Mouse (Mus musculus) lung, embryonic 15.5 days (tissue): ENCODE data around the gene Polrmt. TPM values are rescaled to one million over a fixed set of nuclear protein-coding genes. Genes with fewer than 3 reads are reported as not detected.

ENCODE experiments used
- ATAC-seq: fragments of 200-750 bp; cut with Nextera tagmentation; 2 replicates; pipeline ENCODE4 v1.8.0; 2017; ENCODE audit warnings: moderate number of reproducible peaks, borderline replicate concordance; ENCODE audit not compliant: low FRiP score, low TSS enrichment; ENCODE audit errors: extremely low read depth
- H3K27ac ChIP-seq: fragments of 300-500 bp; sonication (generic); 2 replicates; pipeline ENCODE4 v1.5.1; 2015; ENCODE audit warnings: moderate library complexity, mild to moderate bottlenecking, inconsistent platforms
- H3K27me3 ChIP-seq: fragments of 300-500 bp; sonication (generic); 2 replicates; pipeline ENCODE4 v1.6.1; 2015; ENCODE audit warnings: inconsistent platforms
- H3K36me3 ChIP-seq: fragments of 300-500 bp; sonication (generic); 2 replicates; pipeline ENCODE4 v1.6.1; 2015; ENCODE audit warnings: inconsistent platforms
- H3K4me1 ChIP-seq: fragments of 300-500 bp; sonication (generic); 2 replicates; pipeline ENCODE4 v1.6.1; 2015; ENCODE audit warnings: inconsistent platforms
- H3K4me2 ChIP-seq: fragments of 300-500 bp; sonication (generic); 2 replicates; pipeline ENCODE4 v1.6.1; 2015; ENCODE audit warnings: inconsistent platforms, mild to moderate bottlenecking, moderate library complexity
- H3K4me3 ChIP-seq: fragments of 300-500 bp; sonication (generic); 2 replicates; pipeline ENCODE4 v1.5.1; 2015; ENCODE audit warnings: mild to moderate bottlenecking, inconsistent platforms
- H3K9ac ChIP-seq: fragments of 300-500 bp; sonication (generic); 2 replicates; pipeline ENCODE4 v1.6.1; 2015; ENCODE audit warnings: inconsistent platforms
- H3K9me3 ChIP-seq: fragments of 300-500 bp; sonication (generic); 2 replicates; pipeline ENCODE4 v1.6.1; 2016; ENCODE audit warnings: inconsistent platforms
- WGBS: fragments of 180-500 bp; shearing (Covaris S2); methylation state at CpG from one replicate; pipeline ENCODE4 v1.1.7; 2015; 5-methylcytosine and 5-hydroxymethylcytosine counted together
- polyA plus RNA-seq: library from polyadenylated mRNA; unstranded; fragments of >200 nt; fragmentation: Nextera tagmentation; extraction: Ambion mirVana; gene quantifications from 2 replicates; pipeline ENCODE4 v1.2.1, GENCODE M21; 2015

Gene Polrmt
- polyA plus RNA-seq, 1 experiment from 2014 or later = 49.2 TPM

GRCm38 (mm10) chr10:79754856-79755516 is 8.6 kb upstream of the Polrmt start, which contains the start of gene Fgf22:
Gene Fgf22 (plus strand): TSS chr10:79755076.
- H3K4me1 ChIP-seq = 0 out of 2 replicates have a peak, but pooled peaks cover 5% of the 10 kb centered on the region
- ATAC-seq = peak; percentile 81; the same call in 1 of the 2 replicates
- H3K27ac ChIP-seq = no peak within 1 kb of the TSS
- 1% methylated on average over 36 of the region's 36 CpGs for WGBS
- H3K9ac ChIP-seq = 0 out of 2 replicates have a peak within 1 kb of the TSS, but pooled peaks have one; percentile 13
- peak within 1 kb of the TSS; percentile 22 for H3K4me3 ChIP-seq
- H3K9me3 ChIP-seq = no peaks in the 10 kb centered on the region
- H3K4me2 ChIP-seq = peak within 1 kb of the TSS; percentile 56
- no peaks in the 10 kb centered on the region for H3K27me3 ChIP-seq
- peaks cover 36% of the 10 kb centered on the region for H3K36me3 ChIP-seq

- H3K4me3 ChIP-seq = no peak overlapping the region
- no peak overlapping the region for H3K4me2 ChIP-seq
- no peak overlapping the region for H3K27ac ChIP-seq
- WGBS = 72% methylated on average over 6 of the region's 6 CpGs
- H3K9me3 ChIP-seq = no peaks in the 10 kb centered on the region
- H3K27me3 ChIP-seq = no peaks in the 10 kb centered on the region
- no peak for ATAC-seq
- H3K36me3 ChIP-seq = peaks cover 10% of the 10 kb centered on the region
- H3K9ac ChIP-seq = no peak overlapping the region
- peaks cover 12% of the 10 kb centered on the region for H3K4me1 ChIP-seq
Observed at GRCm38 (mm10) chr10:79748496-79748895, 2.1 kb upstream of the Polrmt start.

GRCm38 (mm10) chr10:79746774-79747151 is 382 bp upstream of the Polrmt start:
- H3K9ac ChIP-seq = peak overlapping the region; percentile 13; the same call in 1 of the 2 replicates
- peaks cover 12% of the 10 kb centered on the region for H3K4me1 ChIP-seq
- H3K4me2 ChIP-seq = peak overlapping the region; percentile 65
- H3K27me3 ChIP-seq = no peaks in the 10 kb centered on the region
- ATAC-seq = peak; percentile 60
- H3K4me3 ChIP-seq = peak overlapping the region; percentile 66
- H3K9me3 ChIP-seq = no peaks in the 10 kb centered on the region
- WGBS = 19% methylated on average over 6 of the region's 6 CpGs
- H3K36me3 ChIP-seq = peaks cover 26% of the 10 kb centered on the region
- H3K27ac ChIP-seq = no peak overlapping the region

- ATAC-seq = no peak
- peaks cover 40% of the 10 kb centered on the region for H3K36me3 ChIP-seq
- WGBS = 87% methylated on average over 3 of the region's 3 CpGs
- no peaks in the 10 kb centered on the region for H3K9me3 ChIP-seq
- H3K9ac ChIP-seq = no peak overlapping the region
- peak overlapping the region; percentile 65 for H3K4me2 ChIP-seq
- peak overlapping the region; percentile 66; the same call in 1 of the 2 replicates for H3K4me3 ChIP-seq
- no peak overlapping the region for H3K27ac ChIP-seq
- peaks cover 12% of the 10 kb centered on the region for H3K4me1 ChIP-seq
- H3K27me3 ChIP-seq = no peaks in the 10 kb centered on the region
Observed at GRCm38 (mm10) chr10:79745411-79745810, 970 bp downstream of the Polrmt start.

GRCm38 (mm10) chr10:79743650-79744365 is 2.6 kb downstream of the Polrmt start:
- 91% methylated on average over 15 of the region's 15 CpGs for WGBS
- ATAC-seq = no peak

GRCm38 (mm10) chr10:79743161-79743560 is 3.2 kb downstream of the Polrmt start:
- Histone ChIP-seq H3K4me1 (peaks cover 12% of the 10 kb centered on the region), H3K27ac (no peak overlapping the region), H3K9me3 (peaks cover 22% of the 10 kb centered on the region), H3K9ac (no peak overlapping the region), H3K4me2 (no peak overlapping the region), H3K36me3 (peaks cover 62% of the 10 kb centered on the region), H3K27me3 (no peaks in the 10 kb centered on the region), H3K4me3 (no peak overlapping the region)
- WGBS = 89% methylated on average over 11 of the region's 11 CpGs
- no peak for ATAC-seq

More at GRCm38 (mm10) chr10:79743650-79744365, 2.6 kb downstream of the Polrmt start:
- Histone ChIP-seq H3K4me1 (peaks cover 12% of the 10 kb centered on the region), H3K27ac (no peak overlapping the region), H3K36me3 (peaks cover 56% of the 10 kb centered on the region), H3K27me3 (no peaks in the 10 kb centered on the region), H3K4me3 (no peak overlapping the region), H3K9me3 (peaks cover 15% of the 10 kb centered on the region), H3K4me2 (no peak overlapping the region), H3K9ac (no peak overlapping the region)

- WGBS = 81% methylated on average over 11 of the region's 11 CpGs
- peaks cover 5% of the 10 kb centered on the region for H3K4me1 ChIP-seq
- H3K9me3 ChIP-seq = peaks cover 27% of the 10 kb centered on the region
- H3K27me3 ChIP-seq = no peaks in the 10 kb centered on the region
- no peak overlapping the region for H3K27ac ChIP-seq
- no peak for ATAC-seq
- H3K36me3 ChIP-seq = peaks cover 85% of the 10 kb centered on the region
- no peak overlapping the region for H3K9ac ChIP-seq
- no peak overlapping the region for H3K4me2 ChIP-seq
- no peak overlapping the region for H3K4me3 ChIP-seq
Observed at GRCm38 (mm10) chr10:79740863-79741262, 5.5 kb downstream of the Polrmt start.

GRCm38 (mm10) chr10:79739234-79739633 is 7.1 kb downstream of the Polrmt start:
- no peak for ATAC-seq
- Histone ChIP-seq H3K4me3 (no peak overlapping the region), H3K9me3 (peaks cover 29% of the 10 kb centered on the region), H3K4me2 (no peak overlapping the region), H3K9ac (no peak overlapping the region), H3K4me1 (no peaks in the 10 kb centered on the region), H3K36me3 (peaks cover 96% of the 10 kb centered on the region), H3K27me3 (no peaks in the 10 kb centered on the region), H3K27ac (no peak overlapping the region)
- WGBS = 97% methylated on average over 28 of the region's 28 CpGs

- no peak for ATAC-seq
- H3K4me3 ChIP-seq = no peak overlapping the region
- H3K27ac ChIP-seq = no peak overlapping the region
- no peaks in the 10 kb centered on the region for H3K27me3 ChIP-seq
- H3K4me1 ChIP-seq = no peaks in the 10 kb centered on the region
- H3K36me3 ChIP-seq = peaks cover 91% of the 10 kb centered on the region
- H3K9ac ChIP-seq = no peak overlapping the region
- peaks cover 29% of the 10 kb centered on the region for H3K9me3 ChIP-seq
- H3K4me2 ChIP-seq = no peak overlapping the region
- WGBS = 88% methylated on average over 10 of the region's 10 CpGs
Observed at GRCm38 (mm10) chr10:79738259-79738658, 8.1 kb downstream of the Polrmt start.

GRCm38 (mm10) chr10:79736706-79737105 is 9.7 kb downstream of the Polrmt start:
- H3K27me3 ChIP-seq = no peaks in the 10 kb centered on the region
- H3K9me3 ChIP-seq = peaks cover 29% of the 10 kb centered on the region
- no peak overlapping the region for H3K4me3 ChIP-seq
- H3K4me1 ChIP-seq = no peaks in the 10 kb centered on the region
- H3K9ac ChIP-seq = no peak overlapping the region
- ATAC-seq = no peak
- WGBS = 82% methylated on average over 14 of the region's 14 CpGs
- H3K4me2 ChIP-seq = no peak overlapping the region
- peaks cover 77% of the 10 kb centered on the region for H3K36me3 ChIP-seq
- no peak overlapping the region for H3K27ac ChIP-seq

GRCm38 (mm10) chr10:79735361-79735760 is 11.0 kb downstream of the Polrmt start:
- H3K4me2 ChIP-seq = peak overlapping the region; percentile 10; the same call in 1 of the 2 replicates
- H3K36me3 ChIP-seq = peaks cover 63% of the 10 kb centered on the region
- H3K9me3 ChIP-seq = peaks cover 29% of the 10 kb centered on the region
- H3K27ac ChIP-seq = no peak overlapping the region
- no peak overlapping the region for H3K4me3 ChIP-seq
- no peaks in the 10 kb centered on the region for H3K4me1 ChIP-seq
- WGBS = 37% methylated on average over 52 of the region's 52 CpGs
- H3K27me3 ChIP-seq = no peaks in the 10 kb centered on the region
- peak; percentile 12; the same call in 1 of the 2 replicates for ATAC-seq
- H3K9ac ChIP-seq = no peak overlapping the region

- 93% methylated on average over 15 of the region's 15 CpGs for WGBS
- H3K9me3 ChIP-seq = peaks cover 14% of the 10 kb centered on the region; the same call in 1 of the 2 replicates
- no peaks in the 10 kb centered on the region for H3K4me1 ChIP-seq
- H3K9ac ChIP-seq = no peak overlapping the region
- ATAC-seq = no peak
- H3K4me3 ChIP-seq = no peak overlapping the region
- peaks cover 48% of the 10 kb centered on the region for H3K36me3 ChIP-seq
- no peaks in the 10 kb centered on the region for H3K27me3 ChIP-seq
- H3K4me2 ChIP-seq = no peak overlapping the region
- no peak overlapping the region for H3K27ac ChIP-seq
Observed at GRCm38 (mm10) chr10:79733847-79734246, 12.5 kb downstream of the Polrmt start.
